Mouse (Mus musculus) neural tube, embryonic 14.5 days (tissue): ENCODE results near the gene Olfr24. TPM values are rescaled to one million over a fixed set of nuclear protein-coding genes. Genes with fewer than 3 reads are reported as not detected.

ENCODE experiments used
- ATAC-seq: fragments of 200-750 bp; cut with Nextera tagmentation; 2 replicates; pipeline ENCODE4 v1.8.0; 2017; ENCODE audit warnings: low read depth, mild to moderate bottlenecking, moderate TSS enrichment, moderate library complexity
- H3K27ac ChIP-seq: fragments of 300-500 bp; sonication (generic); 2 replicates; pipeline ENCODE4 v1.5.1; 2014; ENCODE audit warnings: low read depth, mild to moderate bottlenecking, control low read depth, low read length, moderate library complexity, mixed read lengths
- H3K27me3 ChIP-seq: fragments of 300-500 bp; sonication (generic); 2 replicates; pipeline ENCODE4 v1.6.1; 2014; ENCODE audit warnings: low read length; ENCODE audit not compliant: control insufficient read depth, insufficient read depth
- H3K36me3 ChIP-seq: fragments of 300-500 bp; sonication (generic); 2 replicates; pipeline ENCODE4 v1.6.1; 2014; ENCODE audit warnings: low read length, mixed read lengths; ENCODE audit not compliant: control insufficient read depth, insufficient read depth
- H3K4me1 ChIP-seq: fragments of 300-500 bp; sonication (generic); 2 replicates; pipeline ENCODE4 v1.6.1; 2014; ENCODE audit warnings: low read length; ENCODE audit not compliant: control insufficient read depth, insufficient read depth
- H3K4me2 ChIP-seq: fragments of 300-500 bp; sonication (generic); 2 replicates; pipeline ENCODE4 v1.6.1; 2014; ENCODE audit warnings: mild to moderate bottlenecking, low read depth, low read length, control low read depth
- H3K4me3 ChIP-seq: fragments of 300-500 bp; sonication (generic); 2 replicates; pipeline ENCODE4 v1.5.1; 2014; ENCODE audit warnings: low read depth, low read length, control low read depth, mixed read lengths
- H3K9ac ChIP-seq: fragments of 300-500 bp; sonication (generic); replicated peaks from 2 replicates; pipeline ENCODE4 v1.6.1; 2014; ENCODE audit warnings: low read depth, mild to moderate bottlenecking, control low read depth, low read length, mixed read lengths
- H3K9me3 ChIP-seq: fragments of 300-500 bp; sonication (generic); 2 replicates; pipeline ENCODE4 v1.6.1; 2016; ENCODE audit warnings: low read length; ENCODE audit not compliant: control insufficient read depth
- whole genome bisulfite sequencing: fragments of 180-500 bp; shearing (Covaris S2); extraction: QIAGEN DNeasy Blood & Tissue Kit; methylation state at CpG from one replicate; pipeline ENCODE4 v1.1.7; 2014; 5-methylcytosine and 5-hydroxymethylcytosine counted together
- polyA plus RNA-seq: library from polyadenylated mRNA; unstranded; fragments of >200 nt; fragmentation: Nextera tagmentation; extraction: Ambion mirVana; gene quantifications from 2 replicates; pipeline ENCODE4 v1.2.1, GENCODE M21; 2014

The Olfr24 gene
- polyA plus RNA-seq, 1 experiment from 2014 or later, result not detected

DNA sequence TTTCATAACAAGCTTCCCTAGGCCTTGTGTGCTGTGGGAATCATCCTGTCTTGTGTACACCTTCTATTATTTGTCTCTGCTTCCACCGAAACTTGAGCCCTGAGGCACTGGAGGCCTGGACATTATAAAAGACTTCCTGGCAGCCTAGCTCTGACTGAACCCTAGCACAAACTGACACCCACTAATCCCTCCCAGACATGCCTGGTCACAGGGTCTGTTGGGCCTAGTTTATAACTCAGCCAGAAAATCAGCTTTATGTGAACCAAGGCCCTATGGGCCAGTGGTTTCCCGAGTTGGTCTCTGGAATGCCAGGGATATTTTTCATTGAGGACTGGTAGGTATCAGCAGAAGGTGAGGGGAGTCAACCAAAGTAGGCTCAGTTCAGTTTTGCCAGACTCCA, 42.8 kb downstream of the Olfr24 start:
- no peak overlapping the region for H3K4me2 ChIP-seq
- peaks cover 4% of the 10 kb centered on the region; the same call in 1 of the 2 replicates for H3K4me1 ChIP-seq
- no peaks in the 10 kb centered on the region for H3K27me3 ChIP-seq
- no peak overlapping the region for H3K9ac ChIP-seq
- 24% methylated on average over 2 of the region's 2 CpGs for WGBS
- H3K9me3 ChIP-seq, result no peaks in the 10 kb centered on the region
- no peak for ATAC-seq
- no peak overlapping the region for H3K27ac ChIP-seq
- no peak overlapping the region for H3K4me3 ChIP-seq
- H3K36me3 ChIP-seq, result no peaks in the 10 kb centered on the region

DNA sequence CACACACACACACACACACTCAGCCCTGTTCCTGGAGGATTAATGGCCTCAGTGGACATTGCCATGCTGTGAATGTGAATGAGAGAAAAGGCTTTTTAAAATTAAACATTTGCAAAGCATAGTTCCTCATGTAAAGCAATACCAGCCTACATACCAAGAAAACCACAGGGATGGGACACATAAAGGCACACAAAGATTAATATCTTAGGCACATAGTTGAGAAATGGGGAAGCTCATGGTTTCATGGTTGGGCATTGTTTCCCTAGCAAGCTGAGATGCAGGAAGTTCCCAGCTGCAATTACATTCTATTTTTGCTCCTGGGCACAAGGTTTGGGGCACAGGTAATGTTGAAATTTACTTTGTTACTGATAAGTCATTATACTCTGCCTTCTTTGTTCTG, 58.2 kb downstream of the Olfr24 start:
- no peak overlapping the region for H3K4me3 ChIP-seq
- no peaks in the 10 kb centered on the region for H3K27me3 ChIP-seq
- H3K9me3 ChIP-seq, result no peaks in the 10 kb centered on the region
- no peak for ATAC-seq
- H3K4me2 ChIP-seq, result no peak overlapping the region
- H3K36me3 ChIP-seq, result no peaks in the 10 kb centered on the region
- no peak overlapping the region for H3K27ac ChIP-seq
- no peaks in the 10 kb centered on the region for H3K4me1 ChIP-seq
- H3K9ac ChIP-seq, result no peak overlapping the region

Other genes starting within 250 kb of the Olfr24 start
- not detected in 2 replicates for gene Muc16, start 89.5 kb downstream of the Olfr24 start, polyA plus RNA-seq
- gene Olfr828, start 55.5 kb upstream of the Olfr24 start, polyA plus RNA-seq, result not detected in 2 replicates
- not detected in 2 replicates for gene Olfr829, start 90.9 kb upstream of the Olfr24 start, polyA plus RNA-seq
- not detected in 2 replicates for gene Olfr830, start 110.7 kb upstream of the Olfr24 start, polyA plus RNA-seq
- gene Olfr832, start 173.1 kb upstream of the Olfr24 start, polyA plus RNA-seq, result not detected in 2 replicates
- not detected in 2 replicates for gene Olfr834, start 224.0 kb upstream of the Olfr24 start, polyA plus RNA-seq